Mouse (Mus musculus) kidney, adult 9 months (tissue): Measurements from ENCODE around the gene Akr1c12.
"Not testable (repeated sequence)": the region's sequence is repeated elsewhere in the genome, so short reads cannot be mapped to it uniquely, and the experiment has no call there.

Source experiments
- DNase-seq: peaks from one replicate; pipeline ENCODE4 v3.0.0; 2022

Akr1c12 gene

GRCm38 (mm10) chr13:4279284-4279683, at the start of gene Akr1c12:
Akr1c12 (minus strand) TSS chr13:4279433.
- DNase-seq, result peak; percentile 93

GRCm38 (mm10) chr13:4318773-4319172, 39.5 kb upstream of the Akr1c12 start:
- no peak for DNase-seq

GRCm38 (mm10) chr13:4313907-4314306, 34.7 kb upstream of the Akr1c12 start:
- DNase-seq, result peak; percentile 57

- DNase-seq, result peak; percentile 93
Measured at GRCm38 (mm10) chr13:4304861-4305565, 25.8 kb upstream of the Akr1c12 start.

- DNase-seq, result no peak
Measured at GRCm38 (mm10) chr13:4296991-4297390, 17.8 kb upstream of the Akr1c12 start.

GRCm38 (mm10) chr13:4281471-4282412, 2.5 kb upstream of the Akr1c12 start:
- DNase-seq, result peak; percentile 78

- no peak for DNase-seq
Measured at GRCm38 (mm10) chr13:4277526-4277925, 1.7 kb downstream of the Akr1c12 start.

- DNase-seq, result no peak
Measured at GRCm38 (mm10) chr13:4270860-4271259, 8.4 kb downstream of the Akr1c12 start.

- not testable (repeated sequence) for DNase-seq
Measured at GRCm38 (mm10) chr13:4265455-4265854, 13.8 kb downstream of the Akr1c12 start.

GRCm38 (mm10) chr13:4265047-4265446, 14.2 kb downstream of the Akr1c12 start:
- DNase-seq, result peak; percentile 76

- DNase-seq, result no peak
Measured at GRCm38 (mm10) chr13:4264612-4265011, 14.6 kb downstream of the Akr1c12 start.

- DNase-seq, result no peak
Measured at GRCm38 (mm10) chr13:4257349-4257748, 21.9 kb downstream of the Akr1c12 start.

- not testable (repeated sequence) for DNase-seq
Measured at GRCm38 (mm10) chr13:4256894-4257293, 22.3 kb downstream of the Akr1c12 start.

- no peak for DNase-seq
Measured at GRCm38 (mm10) chr13:4249347-4249746, 29.9 kb downstream of the Akr1c12 start.

GRCm38 (mm10) chr13:4244861-4245559, 34.2 kb downstream of the Akr1c12 start:
- peak; percentile 85 for DNase-seq

- peak; percentile 95 for DNase-seq
Measured at GRCm38 (mm10) chr13:4233536-4234172, 45.6 kb downstream of the Akr1c12 start.

- no peak for DNase-seq
Measured at GRCm38 (mm10) chr13:4233135-4233534, 46.1 kb downstream of the Akr1c12 start.

- no peak for DNase-seq
Measured at GRCm38 (mm10) chr13:4230841-4231623, 48.2 kb downstream of the Akr1c12 start.

- peak; percentile 34 for DNase-seq
Measured at GRCm38 (mm10) chr13:4228441-4228840, 50.8 kb downstream of the Akr1c12 start, which contains the start of gene Akr1c19. Akr1c19 (plus strand) TSS chr13:4228700.
